Mouse (Mus musculus) left cerebral cortex, postnatal 14 days (tissue): Measurements from ENCODE around the gene Ggct. TPM values are rescaled to one million over a fixed set of nuclear protein-coding genes. Genes with fewer than 3 reads are reported as not detected.

Experiments used
- total RNA-seq, 2 experiments: library from RNA; stranded (reverse); gene quantifications; 2 replicates each; pipeline ENCODE4 v1.2.3; 2021

Ggct gene
- total RNA-seq, 2 experiments from 2014 or later, result 29.9 to 32.5 TPM

Other genes with a start within 250 kb of the Ggct start
- 10 to 100 TPM; 19.4 to 21.8 TPM for gene Znrf2, start 176.0 kb downstream of the Ggct start, total RNA-seq
- gene Nod1, start 20.3 kb downstream of the Ggct start, total RNA-seq, result 1 to 10 TPM; 3.0 to 3.2 TPM
- 100 to 1,000 TPM; 152 to 156 TPM for gene Gars, start 45.1 kb upstream of the Ggct start, total RNA-seq
- 1 to 10 TPM; 2.1 to 3.4 TPM for gene Crhr2, start 140.1 kb upstream of the Ggct start, total RNA-seq
- not detected for gene Inmt, start 182.1 kb upstream of the Ggct start, total RNA-seq
- 10 to 100 TPM in 1 of 2 experiments, 1 to 10 TPM in 1; 9.6 to 10.7 TPM for gene Mindy4, start 210.4 kb upstream of the Ggct start, total RNA-seq